23 mouse cellular contexts compared by ENCODE assay signal in the genomic region with DNA sequence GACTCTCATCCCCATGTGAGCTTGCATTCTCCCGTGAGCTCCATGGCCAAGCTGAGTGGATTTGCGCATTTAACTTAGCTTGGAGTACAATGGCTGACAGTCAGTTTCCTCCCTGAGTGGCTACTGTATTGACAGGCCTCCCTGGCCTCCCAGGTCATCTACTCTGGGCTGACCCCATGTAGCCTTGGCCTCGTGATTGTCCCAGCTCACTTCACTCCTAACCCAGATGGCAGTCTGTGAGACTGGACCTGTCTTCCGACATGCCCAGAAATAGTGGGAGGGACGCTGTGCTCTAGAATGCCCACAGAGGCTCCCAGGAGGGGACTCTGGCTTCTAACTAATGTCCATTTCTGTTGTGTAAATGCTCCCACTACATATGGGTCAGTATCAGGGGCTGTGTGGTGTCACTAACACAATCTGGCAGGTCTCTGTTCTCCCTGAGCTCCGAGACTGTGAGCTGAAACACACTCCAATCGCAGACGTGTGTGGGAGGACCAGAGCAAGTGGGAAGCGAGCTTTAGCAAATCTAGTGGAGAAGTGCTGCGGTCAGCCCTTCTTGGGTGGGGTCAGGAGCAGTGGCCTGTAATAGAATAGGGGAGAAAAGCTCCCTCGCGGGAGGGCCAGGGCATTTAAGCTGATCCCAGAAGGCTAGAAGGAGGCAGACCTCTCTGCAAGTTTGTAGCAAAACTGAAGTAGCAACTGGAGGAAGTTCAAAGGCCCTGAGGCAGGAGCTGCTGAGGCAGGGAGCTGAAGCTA. TPM values are rescaled to one million over a fixed set of nuclear protein-coding genes. Genes with fewer than 3 reads are reported as not detected.
DNase-seq lines count a peak whose midpoint lies in the region; TF ChIP-seq lines count a peak whose summit lies in the region.
"Had no signal": no experiment of that assay in that cellular context is flagged by ENCODE, and none has a peak within 500 bp of the region (broad histone marks: within the 10 kb centered on the region; RNA-seq: fewer than 3 reads in every experiment).

No protein-coding gene starts in this region.

- no peak overlapping the region for H3K4me3 ChIP-seq in gastrocnemius, adult 2 months
- H3K4me3 ChIP-seq in liver, adult 2 months (ENCODE audit: insufficient read depth, low read depth, low read length), result no peak overlapping the region
- H3K4me3 ChIP-seq: forebrain, embryonic 10.5 days; forebrain, embryonic 13.5 days; heart, adult 2 months; heart, embryonic 10.5 days; hindbrain, embryonic 13.5 days had no signal

- no peaks in the 10 kb centered on the region for H3K27me3 ChIP-seq in liver, adult 2 months (ENCODE audit: control insufficient read depth, insufficient read depth, low read length)
- H3K27me3 ChIP-seq: forebrain, embryonic 13.5 days; hindbrain, embryonic 13.5 days; Patski had no signal

- no peak for DNase-seq in gastrocnemius, adult 2 months
- DNase-seq in gastrocnemius, adult 8-10 months (ENCODE audit: low spot score in 2 of 2), result no peak
- peak; percentile 22 for DNase-seq in liver, adult 2 months (ENCODE audit: extremely low read depth, low read depth, low spot score)
- DNase-seq in liver, result no peak
- DNase-seq in testis, postnatal 14 days (ENCODE audit: low spot score), result peak; percentile 67
- DNase-seq in testis, postnatal 10 days (ENCODE audit: low spot score), result no peak
- no peak for DNase-seq in MN1 (ENCODE audit: low spot score)
- DNase-seq: adrenal gland, adult 2 months; adrenal gland, postnatal 14 days; cerebellum, adult 11-12 months; cerebellum, adult 8-10 months; cerebellum, postnatal 10 days; cerebellum, postnatal 36 days; gastrocnemius, postnatal 25 days; heart, adult 2 months had no signal

- no peaks in the 10 kb centered on the region for H3K79me2 ChIP-seq in liver, adult 2 months (ENCODE audit: control insufficient read depth, insufficient read depth, low read length)

- TF ChIP-seq POLR2A in liver, adult 2 months (IDR thresholded peaks at IDR 0.05; ENCODE audit: extremely low read depth, insufficient read depth, low read length), result no peak

- intact Hi-C loops in gastrocnemius, adult 2 months (cut with DNase I), result no loop called here

- no peaks in the 10 kb centered on the region for H3K36me3 ChIP-seq in liver, adult 2 months (ENCODE audit: control insufficient read depth, insufficient read depth, low read length)
- H3K36me3 ChIP-seq: forebrain, embryonic 10.5 days; heart, embryonic 10.5 days; hindbrain, embryonic 13.5 days had no signal

- no peak overlapping the region for H3K9ac ChIP-seq in liver, adult 2 months (ENCODE audit: low read depth, low read length)
- H3K9ac ChIP-seq: forebrain, embryonic 13.5 days; hindbrain, embryonic 13.5 days had no signal

- H3K4me1 ChIP-seq in liver, adult 2 months (ENCODE audit: control insufficient read depth, insufficient read depth, low read length), result peaks cover 6% of the 10 kb centered on the region; the same call in 1 of the 2 replicates
- H3K4me1 ChIP-seq: forebrain, embryonic 13.5 days had no signal

- TF ChIP-seq CTCF in gastrocnemius, adult 2 months (IDR thresholded peaks at IDR 0.05), result no peak
- TF ChIP-seq CTCF in liver, adult 2 months (IDR thresholded peaks at IDR 0.05; ENCODE audit: low read depth, low read length), result no peak

- WGBS in liver, adult 2 months, result 88% methylated on average over 12 of the region's 12 CpGs

- peak overlapping the region; percentile 16; the same call in 1 of the 2 replicates for H3K27ac ChIP-seq in gastrocnemius, adult 2 months
- no peak overlapping the region for H3K27ac ChIP-seq in liver, adult 2 months (replicated peaks; ENCODE audit: insufficient read depth, low read depth, low read length)
- H3K27ac ChIP-seq: forebrain, embryonic 10.5 days; forebrain, embryonic 13.5 days; heart, adult 2 months; heart, embryonic 10.5 days; hindbrain, embryonic 13.5 days had no signal

RNA-seq across cellular contexts. Expression of gene Stk10, which starts 27.1 kb away (rescaled TPM):
- 1 to 10 TPM; 1.9 to 3.8 TPM for total RNA-seq in gastrocnemius, adult 2 months (2021)
- 1 to 10 TPM; 1.2 to 2.4 (median 1.9) TPM for total RNA-seq in gastrocnemius, adult 8-10 months (2022)
- 2.0 and 2.5 TPM in 2 replicates for total RNA-seq in liver, adult 2 months (2014; rRNA removed)
- 2.0 and 2.4 TPM in 2 replicates for polyA plus RNA-seq in liver, adult 2 months (2012; rRNA removed)

RNA-seq across cellular contexts. Expression of gene Efcab9, which starts 28.3 kb away (rescaled TPM):
- total RNA-seq in gastrocnemius, adult 2 months (2021), result 1 to 10 TPM; 1.0 to 2.0 TPM
- 1 to 10 TPM in 3 of 4 experiments, under 1 TPM in 1; 0.74 to 1.7 (median 1.3) TPM for total RNA-seq in gastrocnemius, adult 8-10 months (2022)
- 0.34 TPM in 1 of 2 replicates, not detected in the other for total RNA-seq in liver, adult 2 months (2014; rRNA removed)
- polyA plus RNA-seq in liver, adult 2 months (2012; rRNA removed), result not detected in 2 replicates
- total RNA-seq: adrenal gland, postnatal 14 days; heart, adult 2 months; hematopoietic stem cell, adult 5-6 weeks had no signal
- polyA plus RNA-seq: adrenal gland, adult 2 months; forebrain, embryonic 16.5 days; heart, adult 2 months; heart, embryonic 10.5 days; hindbrain, embryonic 13.5 days; hindbrain, embryonic 16.5 days had no signal

Comparison
In these comparisons a context has a peak if more than half of its experiments do, and no peak if none do; other contexts are left out.
1. DNase-seq: peak in liver, adult 2 months (single experiment) and testis, postnatal 14 days (single experiment); none in gastrocnemius, adult 2 months (single experiment), gastrocnemius, adult 8-10 months (0 of 2), liver (single experiment), testis, postnatal 10 days (single experiment) and MN1 (single experiment).